Mouse (Mus musculus): ENCODE results near the gene Slc47a2.
"Not testable (repeated sequence)": the region's sequence is repeated elsewhere in the genome, so short reads cannot be mapped to it uniquely, and the experiment has no call there.

The Slc47a2 gene

DNA sequence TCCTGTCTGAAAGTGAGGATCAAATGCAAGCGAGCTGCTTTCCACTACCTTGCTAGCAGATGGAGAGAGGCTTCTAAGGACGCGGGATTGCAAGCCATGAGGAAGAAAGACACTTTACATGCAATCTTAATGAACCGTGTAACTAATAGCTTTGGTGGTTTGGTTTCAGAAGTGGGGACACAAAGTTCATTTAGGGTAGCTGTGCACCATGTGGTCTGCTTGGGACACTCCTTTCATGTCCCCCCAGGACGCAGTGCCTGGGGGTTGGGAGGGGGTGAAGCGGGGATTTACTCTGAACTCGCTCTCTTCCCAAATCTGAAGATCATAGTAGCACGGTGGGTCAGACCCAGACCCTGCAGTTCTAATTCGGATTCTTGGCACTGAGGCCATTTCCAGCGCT lies 689 bp downstream of the Slc47a2 start:
- DNase-seq (ENCODE audit: low read depth, low spot score) = no peak

DNA sequence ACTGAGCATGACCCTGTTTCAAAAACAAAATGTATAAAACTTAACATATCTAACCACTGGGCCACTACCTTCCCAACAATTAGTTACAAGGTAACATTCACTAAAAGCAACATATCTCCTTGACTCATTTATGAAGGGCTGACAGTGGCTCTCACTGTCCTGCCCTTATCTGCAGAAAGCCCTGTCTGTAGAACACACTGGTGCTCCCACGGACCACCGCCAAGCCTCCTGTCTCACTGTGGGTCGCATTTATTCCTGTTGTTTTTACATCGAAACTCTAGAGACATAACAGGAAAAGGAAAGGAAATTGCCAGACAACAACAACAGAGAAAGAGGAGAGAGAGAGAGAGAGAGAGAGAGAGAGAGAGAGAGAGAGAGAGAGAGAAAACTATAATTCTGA lies 1.4 kb downstream of the Slc47a2 start:
- no peak for DNase-seq (ENCODE audit: low read depth, low spot score)

DNA sequence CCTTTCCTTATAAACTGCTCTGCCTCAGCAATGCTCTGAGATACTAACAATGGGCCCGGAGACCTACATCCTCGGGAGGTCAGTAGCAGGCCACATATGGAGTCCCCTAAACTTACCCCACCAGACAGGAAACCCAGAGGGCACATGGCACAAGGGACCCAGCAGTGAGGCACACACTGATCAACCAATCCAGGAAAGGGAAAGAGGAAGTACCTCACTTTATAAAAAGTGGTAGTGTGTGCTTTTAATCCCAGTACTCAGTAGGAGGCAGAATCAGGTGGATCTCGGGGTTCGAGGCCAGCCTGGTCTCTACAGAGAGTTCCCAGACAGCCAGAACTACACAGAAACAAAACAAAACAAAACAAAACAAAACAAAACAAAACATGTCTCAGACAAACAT lies 2.3 kb downstream of the Slc47a2 start:
- no peak for DNase-seq (ENCODE audit: low read depth, low spot score)

DNA sequence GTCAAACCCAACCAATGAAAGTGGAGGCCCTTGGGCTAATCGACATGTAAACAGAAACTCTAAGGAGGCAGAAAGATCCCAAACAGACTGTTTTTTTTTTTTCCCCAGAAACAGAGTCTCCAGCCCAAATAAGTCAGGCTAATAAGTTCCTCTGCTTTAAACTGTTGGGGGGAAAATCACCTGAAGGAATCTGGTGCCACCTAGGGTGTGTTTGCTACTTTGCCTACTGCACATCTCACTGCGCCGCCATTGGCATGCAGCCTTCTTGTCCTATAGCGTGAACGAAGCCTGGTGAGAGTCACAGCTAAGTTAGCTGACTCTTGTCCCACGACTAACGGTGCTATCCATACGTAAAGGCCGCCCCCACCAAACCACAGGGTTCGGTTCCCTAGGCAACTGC lies 5.1 kb downstream of the Slc47a2 start:
- DNase-seq (ENCODE audit: low read depth, low spot score) = peak; percentile 20

DNA sequence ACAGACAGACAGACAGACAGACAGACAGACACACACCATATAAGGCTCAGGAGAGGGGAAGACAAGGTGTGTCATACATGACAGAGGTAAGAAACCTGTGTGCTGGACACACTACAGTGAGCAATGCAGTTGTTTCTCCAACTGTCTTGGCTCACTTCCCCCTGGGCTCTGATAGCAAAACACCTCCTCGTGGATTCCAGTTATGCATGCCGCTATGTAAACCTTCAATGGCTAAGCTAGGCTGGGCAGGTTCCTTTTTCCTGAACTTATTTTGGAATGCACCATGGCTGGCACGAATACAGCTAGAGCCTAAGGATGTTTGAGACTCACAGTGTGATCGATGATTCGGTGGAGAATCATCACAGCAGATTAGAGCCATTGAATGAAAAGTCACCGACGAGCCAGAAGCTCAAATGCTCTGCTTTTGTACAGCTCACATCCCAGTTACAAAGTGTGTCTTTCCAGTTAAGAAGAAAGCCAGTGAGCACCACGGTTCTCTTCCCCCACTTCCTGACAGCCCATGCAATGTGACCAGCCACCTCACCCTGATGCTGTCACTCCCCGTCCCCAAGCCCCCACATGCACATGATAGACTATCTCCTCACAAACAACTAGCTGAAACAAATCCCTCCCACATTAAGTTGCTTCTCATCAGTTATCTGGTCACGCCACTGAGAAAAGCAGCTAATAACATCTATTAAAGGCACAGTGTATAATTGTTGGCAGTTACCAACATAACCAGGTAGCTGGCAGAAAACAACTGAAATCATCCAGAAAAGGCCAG lies 21.6 kb downstream of the Slc47a2 start:
- no peak for DNase-seq (ENCODE audit: low read depth, low spot score)

DNA sequence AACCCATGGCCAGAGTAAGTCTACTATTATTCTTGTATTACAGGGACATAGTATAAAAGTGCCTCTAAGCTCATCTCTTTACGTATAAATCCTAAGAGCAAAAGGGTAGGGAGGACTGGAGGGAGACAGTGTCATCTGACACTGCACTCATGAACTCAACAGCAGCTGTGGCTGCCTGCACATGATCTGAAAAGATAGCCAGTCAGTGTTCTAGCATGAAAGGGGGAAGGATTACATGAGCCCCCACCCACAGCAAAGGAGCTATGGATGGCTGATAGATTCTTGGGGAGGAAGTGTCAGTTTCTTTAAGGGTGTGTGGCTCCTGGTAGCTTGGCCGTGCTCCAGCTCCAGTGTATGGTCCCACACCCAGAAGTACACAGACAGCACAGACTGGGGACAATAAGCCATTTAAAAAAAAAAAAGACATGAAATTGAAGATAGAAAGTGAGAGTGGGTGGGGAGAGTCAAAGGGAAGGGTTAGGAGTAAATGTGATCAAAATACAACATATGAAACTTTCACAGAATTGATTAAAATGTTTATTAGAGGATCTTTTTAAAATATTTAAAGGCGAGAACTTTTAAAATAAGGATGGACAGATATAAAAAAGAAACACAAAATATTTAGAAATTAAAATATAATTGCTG lies 22.6 kb downstream of the Slc47a2 start:
- no peak for DNase-seq (ENCODE audit: low read depth, low spot score)

DNA sequence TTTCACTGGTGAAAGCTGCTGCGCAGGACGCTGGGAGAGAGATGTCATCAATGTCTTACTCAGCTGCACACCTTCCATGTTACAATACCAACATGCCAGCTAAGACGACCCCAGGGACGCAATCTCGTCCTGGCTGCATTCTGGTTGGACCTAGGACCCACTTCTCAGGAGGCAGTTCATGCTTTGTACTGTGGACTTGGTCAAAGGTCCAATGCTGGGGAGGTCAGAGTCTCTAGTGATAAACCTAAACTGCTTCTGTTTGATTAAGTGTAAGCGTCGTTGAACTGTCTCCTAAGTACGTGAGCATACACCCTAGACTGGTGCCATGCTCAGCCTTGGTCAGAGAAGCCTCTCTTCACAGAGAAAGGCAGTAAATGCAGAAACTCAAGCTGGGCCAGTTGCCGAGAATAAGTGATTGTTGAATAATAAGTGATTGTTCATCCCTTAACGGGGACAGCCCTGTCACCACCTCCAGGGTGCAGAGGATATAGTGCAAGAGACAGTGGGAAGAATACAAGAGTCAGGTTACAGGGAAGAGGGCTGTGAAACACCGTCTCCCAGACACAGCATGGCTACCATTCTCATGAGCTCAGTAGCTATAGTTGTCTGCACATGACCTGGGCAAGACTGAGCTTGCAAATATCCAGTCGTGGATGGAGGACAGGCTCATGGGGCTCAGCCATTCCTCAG lies 23.3 kb downstream of the Slc47a2 start:
- no peak for DNase-seq (ENCODE audit: low read depth, low spot score)

DNA sequence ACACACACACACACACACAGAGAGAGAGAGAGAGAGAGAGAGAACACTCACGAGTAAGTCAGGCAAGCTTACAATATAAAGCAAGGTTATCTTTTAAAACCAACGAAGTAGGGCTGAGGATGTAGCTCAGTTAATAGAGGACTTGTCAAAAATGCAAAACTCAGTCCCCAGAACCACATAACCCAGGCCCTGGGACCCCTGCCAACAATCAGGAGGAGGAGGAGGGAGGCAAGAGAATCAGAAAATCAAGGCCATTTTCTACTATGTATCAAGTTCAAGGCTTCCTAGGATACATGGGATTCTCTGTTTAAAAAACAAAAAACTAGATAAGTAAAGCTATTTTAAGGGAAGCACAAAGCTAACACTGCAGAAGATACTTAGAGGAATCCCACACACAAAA lies 25.8 kb downstream of the Slc47a2 start:
- no peak for DNase-seq (ENCODE audit: low read depth, low spot score)

DNA sequence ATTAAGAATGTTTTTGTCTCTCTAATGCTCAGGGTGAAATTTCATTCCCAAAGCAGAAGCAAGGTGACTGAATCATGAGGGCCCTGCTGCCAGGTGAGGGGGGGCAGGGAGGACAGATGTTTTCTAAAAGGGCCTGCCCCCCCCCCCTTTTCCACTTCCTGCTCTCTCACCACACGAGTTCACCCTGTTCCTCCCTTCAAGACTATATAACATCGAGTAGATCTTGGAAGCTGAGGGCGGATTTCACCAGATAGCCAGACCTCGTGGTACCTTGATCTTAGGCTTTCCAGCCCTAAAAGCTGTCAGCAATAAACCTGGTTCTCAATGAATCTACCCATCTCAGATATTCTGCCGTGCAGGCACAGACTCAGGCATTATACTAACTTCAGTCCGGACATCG lies 32.3 kb downstream of the Slc47a2 start:
- peak; percentile 26 for DNase-seq (ENCODE audit: low read depth, low spot score)

DNA sequence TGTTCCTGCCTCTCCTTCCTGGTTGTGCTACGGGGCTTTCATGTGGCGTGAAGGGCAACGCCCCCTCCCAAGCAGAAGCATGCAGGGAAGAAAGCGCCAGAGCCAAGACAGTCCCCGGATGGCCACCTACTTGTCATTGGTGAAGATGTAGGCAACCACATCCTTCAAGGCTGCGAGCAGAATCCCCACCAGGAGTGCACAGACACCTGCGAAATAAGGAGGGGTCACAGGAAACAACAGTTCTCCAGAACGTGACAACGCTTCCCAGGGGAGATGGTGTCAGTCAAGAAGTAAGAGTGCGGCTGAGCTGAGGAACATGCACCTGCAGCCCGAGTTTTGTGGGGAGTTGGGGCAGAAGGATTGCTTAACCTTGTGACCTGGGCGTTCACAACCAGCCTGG lies 32.8 kb downstream of the Slc47a2 start:
- peak; percentile 39 for DNase-seq (ENCODE audit: low read depth, low spot score)

DNA sequence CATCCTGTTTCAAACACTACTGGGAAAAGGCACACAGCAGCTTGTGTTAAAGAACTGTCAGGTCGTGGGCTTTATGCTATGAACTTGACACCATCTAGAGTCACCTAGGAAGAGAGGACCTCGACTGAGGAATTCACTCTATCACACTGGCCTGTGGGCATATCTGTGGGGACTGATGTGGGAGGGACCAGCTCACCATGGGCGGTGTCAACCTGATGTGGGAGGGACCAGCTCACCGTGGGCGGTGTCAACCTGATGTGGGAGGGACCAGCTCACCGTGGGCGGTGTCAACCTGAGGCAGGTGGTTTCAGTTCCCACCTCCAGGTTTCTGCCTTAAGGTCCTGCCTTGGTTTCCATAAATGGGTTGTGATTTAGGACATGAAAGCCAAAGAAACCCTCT lies 34.9 kb downstream of the Slc47a2 start:
- peak; percentile 9 for DNase-seq (ENCODE audit: low read depth, low spot score)

DNA sequence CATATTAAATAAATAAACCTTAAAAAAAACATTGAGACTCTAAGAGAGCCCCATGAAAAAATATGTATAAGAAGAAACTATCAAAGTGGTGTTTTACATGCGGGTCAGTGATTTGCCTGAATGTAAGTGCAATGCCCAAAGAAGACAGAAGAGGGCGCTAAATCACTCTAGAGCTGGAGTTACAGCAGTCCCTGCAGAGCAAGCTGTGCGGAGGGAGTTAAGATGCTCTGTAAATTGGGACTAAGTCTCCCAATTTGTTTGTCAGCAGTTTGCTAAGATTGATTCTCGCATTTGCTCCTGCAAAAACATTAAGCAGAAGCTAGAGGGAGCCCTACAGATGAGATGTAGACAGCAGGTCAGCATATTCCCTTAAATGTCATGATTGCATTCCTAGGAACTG lies 37.3 kb downstream of the Slc47a2 start:
- peak; percentile 73 for DNase-seq (ENCODE audit: low read depth, low spot score)

DNA sequence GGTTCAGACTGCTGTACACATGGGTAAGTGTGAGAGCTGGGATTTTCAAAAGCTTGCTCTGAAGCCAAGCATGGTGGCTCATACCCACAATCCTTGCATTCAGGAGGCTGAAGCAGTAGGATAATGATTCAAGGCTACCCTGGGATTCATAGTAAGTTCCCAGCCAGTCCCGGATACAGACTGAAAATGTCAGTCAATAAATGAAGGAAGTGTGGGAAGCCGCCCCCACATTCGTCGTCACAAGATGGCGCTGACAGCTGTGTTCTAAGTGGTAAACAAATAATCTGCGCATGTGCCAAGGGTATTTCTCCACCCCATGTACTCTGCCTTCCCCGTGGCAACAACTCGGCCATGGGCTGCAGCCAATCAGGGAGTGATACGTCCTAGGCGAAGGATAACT lies 38.1 kb downstream of the Slc47a2 start:
- DNase-seq (ENCODE audit: low read depth, low spot score) = not testable (repeated sequence)

DNA sequence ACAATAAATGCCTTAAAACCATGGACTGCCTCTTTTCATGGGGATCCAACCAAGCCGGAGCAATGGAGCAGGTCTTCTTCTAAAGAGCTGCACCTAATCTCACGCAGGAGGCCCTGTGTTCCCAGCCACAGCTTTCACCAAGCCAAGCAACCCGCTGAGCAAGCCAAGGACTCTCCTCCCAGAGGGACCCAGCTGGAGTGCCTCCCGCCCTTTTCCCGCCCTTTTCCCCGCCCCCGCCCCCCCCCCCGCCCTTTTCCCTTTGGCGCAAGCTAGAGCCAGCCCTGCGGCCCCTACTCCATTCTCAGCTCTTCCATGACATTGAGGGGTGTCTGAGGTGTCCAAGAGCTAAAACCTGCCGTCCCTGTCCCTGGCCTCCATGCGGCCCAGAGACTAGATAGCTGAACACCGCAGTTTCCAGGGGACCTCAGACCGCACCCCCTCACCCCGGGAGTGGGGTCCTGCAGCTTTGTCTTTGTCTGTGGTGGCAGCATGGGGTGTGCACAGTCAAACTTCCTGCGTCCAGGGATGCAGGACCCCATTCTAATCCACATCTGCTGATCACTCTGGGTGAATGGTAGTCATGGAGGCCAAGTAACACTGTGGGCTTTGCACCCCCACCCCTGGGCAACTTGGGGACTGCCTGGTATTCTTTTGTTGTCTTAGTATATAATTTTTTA lies 41.8 kb downstream of the Slc47a2 start:
- no peak for DNase-seq (ENCODE audit: low read depth, low spot score)

DNA sequence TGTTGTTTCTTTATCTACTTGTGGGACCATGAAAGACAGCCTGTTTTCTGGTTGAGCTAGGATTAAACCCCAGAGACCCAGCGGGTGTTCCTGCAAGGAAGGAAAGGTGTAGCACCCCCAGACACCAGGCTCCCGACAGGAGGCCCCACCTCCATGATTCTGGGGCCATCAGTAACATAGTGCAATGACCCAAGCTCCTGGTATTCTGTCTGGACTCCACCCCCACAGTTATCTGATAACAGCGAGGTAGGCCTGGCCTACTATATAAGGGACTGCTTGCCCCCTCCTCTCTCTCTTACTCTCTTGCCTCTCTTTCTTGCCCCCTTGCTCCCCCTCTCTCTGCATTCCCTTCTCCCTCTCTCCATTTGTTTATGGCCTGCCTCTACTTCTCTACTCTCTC lies 42.5 kb downstream of the Slc47a2 start:
- DNase-seq (ENCODE audit: low read depth, low spot score) = no peak

DNA sequence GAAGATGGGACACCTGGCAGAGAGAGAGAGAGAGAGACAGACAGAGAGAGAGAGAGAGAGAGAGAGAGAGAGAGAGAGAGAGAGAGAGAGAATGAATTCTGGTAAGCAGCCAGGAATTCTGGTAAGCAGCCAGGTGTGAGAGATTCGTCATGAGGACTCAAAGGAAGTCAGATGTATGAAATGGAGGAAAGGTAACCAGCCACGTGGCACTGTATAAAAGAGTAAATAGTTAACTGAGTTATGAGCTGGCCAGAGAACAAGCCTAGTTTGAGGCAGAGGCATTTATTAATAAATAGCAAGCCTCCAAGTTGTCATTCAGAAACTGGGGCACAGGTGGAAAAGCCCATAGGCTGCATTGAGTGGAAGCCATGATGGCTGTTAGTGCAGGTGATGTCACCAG lies 44.8 kb downstream of the Slc47a2 start:
- no peak for DNase-seq (ENCODE audit: low read depth, low spot score)

DNA sequence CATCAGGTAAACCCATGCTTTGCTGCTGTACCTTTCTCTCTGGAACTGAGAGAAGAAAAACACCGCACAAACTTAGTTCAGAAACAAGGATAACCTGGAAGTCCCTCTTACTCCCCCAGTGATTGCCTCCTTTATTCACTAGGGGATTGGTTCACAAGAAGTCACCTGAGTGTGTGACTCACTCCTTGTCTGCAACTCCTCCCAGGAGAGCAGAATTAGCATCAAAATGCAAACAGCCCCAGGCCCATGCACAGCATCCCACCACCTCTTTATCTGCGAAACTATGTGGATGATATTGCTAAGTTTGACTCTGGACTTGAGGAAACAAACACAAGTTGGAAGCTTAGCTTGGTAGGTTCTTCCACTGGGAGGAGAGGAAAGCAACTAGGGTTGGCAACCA lies 45.3 kb downstream of the Slc47a2 start:
- no peak for DNase-seq (ENCODE audit: low read depth, low spot score)

DNA sequence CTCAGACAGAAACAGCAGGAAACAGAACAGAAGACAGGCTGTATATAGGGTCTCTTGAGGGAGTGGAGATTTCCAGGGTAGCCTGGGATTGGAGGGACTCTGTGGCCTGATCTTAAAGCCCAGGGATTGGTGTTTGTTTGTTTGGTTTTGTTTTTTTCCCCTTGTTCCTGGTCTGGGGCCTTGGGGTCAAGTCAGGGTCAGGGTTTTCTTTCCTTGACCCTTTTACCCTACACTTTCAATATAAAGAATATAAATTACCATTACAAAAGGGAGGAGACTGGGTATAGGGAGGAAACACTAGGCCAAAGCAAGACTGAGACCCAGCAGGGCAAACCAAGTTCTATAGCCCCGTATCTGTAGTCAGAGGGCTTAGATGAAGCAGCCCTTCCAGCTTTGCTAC lies 46.1 kb downstream of the Slc47a2 start:
- DNase-seq (ENCODE audit: low read depth, low spot score) = no peak

DNA sequence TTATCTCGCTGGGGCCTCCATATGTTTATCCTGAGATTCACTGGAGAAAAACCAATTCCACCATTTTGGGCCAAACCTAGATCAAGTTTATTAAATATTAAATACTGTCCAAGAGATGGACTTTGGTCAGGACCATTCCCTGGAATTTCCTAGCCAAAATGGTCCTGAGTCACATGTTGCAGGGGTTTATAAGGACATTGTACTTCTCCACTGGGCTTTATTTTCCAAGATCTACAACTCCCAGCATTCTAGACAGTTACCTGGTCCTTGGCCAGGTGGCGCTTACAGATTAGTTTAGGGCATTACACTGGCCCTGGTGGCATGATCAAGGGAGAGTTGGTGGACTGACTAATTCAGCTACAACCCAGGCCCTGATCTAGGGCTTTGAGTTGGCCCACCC lies 47.1 kb downstream of the Slc47a2 start:
- DNase-seq (ENCODE audit: low read depth, low spot score) = no peak

DNA sequence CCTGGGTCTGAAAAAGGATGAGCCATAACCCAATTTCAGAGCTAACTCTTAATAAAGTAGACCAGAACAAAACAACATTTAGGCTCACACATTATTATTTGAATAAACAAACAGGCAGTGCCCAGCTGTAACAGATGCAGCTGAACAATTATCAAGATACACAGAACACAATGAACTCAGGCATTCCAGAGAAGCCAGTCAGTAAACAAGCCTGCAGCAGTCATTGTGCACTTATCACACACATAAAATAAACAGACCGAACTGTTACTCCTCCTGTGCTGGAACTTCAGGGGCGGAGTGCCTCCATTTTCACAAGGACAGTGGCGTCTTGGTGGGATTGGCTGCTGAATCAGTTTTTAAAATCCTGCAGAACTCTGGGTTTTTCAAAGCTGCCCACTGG lies 48.2 kb downstream of the Slc47a2 start:
- DNase-seq (ENCODE audit: low read depth, low spot score) = no peak

DNA sequence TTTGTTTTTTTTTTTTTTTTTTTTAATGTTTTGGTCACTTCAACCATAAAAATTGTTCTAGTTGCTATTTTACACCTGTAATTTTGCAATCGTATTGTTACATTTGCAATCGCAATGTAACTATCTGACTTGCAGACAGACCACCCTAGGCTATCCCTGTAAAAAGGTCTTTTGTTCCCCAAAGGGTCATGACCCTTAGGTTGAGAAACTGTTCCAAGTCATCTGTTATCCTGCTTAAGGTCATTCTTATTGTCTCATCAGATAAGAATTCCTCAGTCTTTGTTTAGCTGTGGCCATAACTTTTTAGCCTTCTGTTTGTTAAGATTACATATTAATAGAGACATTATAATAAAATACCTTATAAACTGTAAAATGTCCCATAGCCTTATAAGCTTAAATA lies 49.4 kb downstream of the Slc47a2 start:
- DNase-seq (ENCODE audit: low read depth, low spot score) = no peak

DNA sequence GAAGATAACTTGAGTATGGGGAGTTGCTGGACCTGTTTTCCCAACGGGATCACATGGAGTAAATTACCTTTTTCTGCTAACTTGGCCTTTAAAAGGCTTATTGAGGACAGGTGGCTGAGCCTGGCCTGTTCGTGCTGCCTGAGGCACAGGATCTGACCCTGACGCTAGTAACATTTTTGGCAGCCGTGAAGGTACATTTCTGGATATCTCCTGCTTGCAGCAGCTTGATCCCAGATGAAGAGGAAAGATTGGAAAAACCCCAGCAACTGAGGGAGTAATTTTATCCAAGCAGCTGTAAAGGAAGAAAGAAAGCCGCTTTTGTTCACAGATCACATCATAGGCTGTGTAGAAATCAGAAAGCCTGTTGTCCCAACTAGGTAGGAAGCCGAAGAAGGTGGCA lies 58.3 kb downstream of the Slc47a2 start:
- DNase-seq (ENCODE audit: low read depth, low spot score) = no peak
